Mouse (Mus musculus) Muller cell, postnatal 12 days (primary cell): ENCODE results near the gene Vamp2.
A peak's percentile ranks its signal among the peaks of the same experiment; 100 is the strongest.

Experiments
- DNase-seq: peaks from one replicate; pipeline ENCODE4 v3.0.0-alpha.2; 2015; ENCODE audit errors: inconsistent ontology term

Vamp2 gene

GRCm38 (mm10) chr11:69064259-69065133 lies 23.8 kb upstream of the Vamp2 start:
- DNase-seq: no peak

DNA sequence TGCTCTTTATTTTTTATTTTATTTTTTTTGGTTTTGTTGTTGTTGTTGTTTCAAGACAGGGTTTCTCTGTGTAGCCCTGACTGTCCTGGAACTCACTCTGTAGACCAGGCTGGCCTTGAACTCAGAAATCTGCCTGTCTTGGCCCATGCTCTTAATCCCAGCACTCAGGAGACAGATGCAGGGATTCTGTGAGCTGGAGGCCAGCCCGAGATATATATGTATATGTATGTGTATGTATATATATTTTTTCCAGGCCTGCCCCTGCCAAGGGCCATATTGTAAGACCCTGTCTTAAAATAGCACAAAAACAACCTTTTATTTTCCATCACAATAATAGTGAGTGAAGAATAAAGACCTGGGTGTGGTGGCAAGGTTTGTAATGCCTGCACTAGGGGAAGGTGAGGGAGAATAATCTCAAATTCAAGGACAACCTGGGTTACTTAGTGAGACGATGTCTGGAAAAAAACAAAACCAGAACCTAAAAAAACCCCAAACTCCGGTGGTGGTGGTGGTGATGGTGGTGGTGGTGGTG lies 22.8 kb upstream of the Vamp2 start:
- DNase-seq: no peak

DNA sequence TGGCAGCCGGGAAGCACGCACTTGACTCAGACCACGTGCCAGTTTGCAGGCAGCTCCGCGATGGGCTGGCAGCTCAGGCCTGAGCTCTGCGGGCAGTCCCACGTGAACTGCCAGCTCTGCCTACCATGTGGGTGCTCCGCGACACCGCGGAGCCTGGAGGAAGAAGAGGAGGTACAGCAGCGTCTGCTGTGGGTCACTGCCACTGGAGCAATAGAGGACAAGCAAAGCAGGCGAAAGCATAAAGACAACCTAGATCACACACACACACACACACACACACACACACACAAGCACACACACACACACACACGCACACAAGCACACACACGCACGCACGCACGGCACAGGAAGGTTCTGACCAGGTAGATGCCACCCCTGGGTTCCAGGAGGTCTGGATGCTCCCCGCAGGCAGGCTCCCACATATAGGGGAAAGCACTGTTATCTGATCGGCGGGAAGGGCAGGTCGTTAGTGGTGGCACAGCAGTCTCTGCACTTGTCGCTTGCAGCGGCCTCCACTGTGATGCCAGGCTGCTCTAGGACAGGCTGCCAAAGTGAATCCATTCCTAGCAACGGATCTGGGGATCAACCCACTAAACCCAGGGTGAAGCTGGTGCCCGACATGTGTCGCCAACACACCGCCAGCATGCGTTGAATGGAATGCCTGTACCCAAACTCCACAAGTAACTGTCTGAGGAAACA lies 22.0 kb upstream of the Vamp2 start:
- no peak for DNase-seq

DNA sequence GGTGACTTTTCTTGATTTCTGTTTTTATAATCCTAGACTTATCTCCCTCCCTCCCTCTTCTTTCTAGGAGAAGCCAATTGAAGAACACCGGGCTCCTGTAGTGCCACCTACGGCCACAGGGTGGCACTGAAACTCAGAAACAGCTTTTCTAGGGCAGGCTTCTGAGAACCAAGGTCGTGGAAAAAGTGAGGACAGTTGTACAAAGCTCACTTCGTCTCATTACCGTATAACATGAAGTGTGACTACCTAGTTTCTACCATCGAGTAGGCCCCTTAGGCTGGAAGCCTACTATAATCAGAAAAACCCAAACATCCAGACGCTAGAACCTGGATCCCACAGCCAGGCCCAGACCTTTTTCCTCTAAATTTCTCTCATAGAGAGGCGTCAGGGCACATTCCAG lies 21.3 kb upstream of the Vamp2 start:
- DNase-seq: peak; percentile 88

DNA sequence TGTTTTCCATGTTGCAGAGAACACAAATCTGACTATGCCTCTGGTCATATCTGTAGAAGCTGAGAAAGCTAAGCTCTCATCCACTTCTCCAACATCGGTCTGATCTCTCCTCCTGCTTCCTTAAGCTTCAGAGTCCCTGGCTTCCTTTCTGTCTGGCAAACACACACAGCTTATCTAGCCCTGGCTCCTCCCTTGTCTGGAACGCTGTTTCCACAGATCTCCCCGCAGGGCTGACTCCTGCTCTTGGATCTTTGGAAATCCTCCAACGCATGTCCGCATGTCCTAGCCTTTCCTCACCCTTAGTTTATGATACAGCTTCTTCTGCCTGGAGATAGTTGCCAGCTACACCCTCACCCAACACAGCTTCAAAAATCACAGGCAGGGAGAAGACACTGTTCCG lies 20.7 kb upstream of the Vamp2 start:
- DNase-seq: no peak

DNA sequence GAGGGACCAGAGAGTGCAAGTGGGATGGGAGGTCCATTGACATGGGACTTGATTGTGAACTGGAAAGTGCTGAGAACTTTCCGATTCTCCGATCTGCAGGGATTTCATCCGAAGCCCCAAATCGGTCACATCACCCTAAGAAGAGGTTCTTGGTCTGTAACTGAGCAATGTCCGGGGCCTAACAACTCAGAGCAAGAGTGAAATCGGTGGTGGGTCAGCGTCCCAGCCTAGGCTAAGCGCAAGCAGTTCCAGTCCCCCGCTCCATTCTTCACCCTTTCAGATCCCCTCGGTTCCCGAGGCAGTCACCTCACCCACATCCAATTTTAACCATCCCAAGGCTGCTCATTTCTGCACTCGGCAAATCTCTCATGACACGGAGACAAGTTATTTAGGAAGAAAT lies 18.2 kb upstream of the Vamp2 start:
- DNase-seq: no peak

DNA sequence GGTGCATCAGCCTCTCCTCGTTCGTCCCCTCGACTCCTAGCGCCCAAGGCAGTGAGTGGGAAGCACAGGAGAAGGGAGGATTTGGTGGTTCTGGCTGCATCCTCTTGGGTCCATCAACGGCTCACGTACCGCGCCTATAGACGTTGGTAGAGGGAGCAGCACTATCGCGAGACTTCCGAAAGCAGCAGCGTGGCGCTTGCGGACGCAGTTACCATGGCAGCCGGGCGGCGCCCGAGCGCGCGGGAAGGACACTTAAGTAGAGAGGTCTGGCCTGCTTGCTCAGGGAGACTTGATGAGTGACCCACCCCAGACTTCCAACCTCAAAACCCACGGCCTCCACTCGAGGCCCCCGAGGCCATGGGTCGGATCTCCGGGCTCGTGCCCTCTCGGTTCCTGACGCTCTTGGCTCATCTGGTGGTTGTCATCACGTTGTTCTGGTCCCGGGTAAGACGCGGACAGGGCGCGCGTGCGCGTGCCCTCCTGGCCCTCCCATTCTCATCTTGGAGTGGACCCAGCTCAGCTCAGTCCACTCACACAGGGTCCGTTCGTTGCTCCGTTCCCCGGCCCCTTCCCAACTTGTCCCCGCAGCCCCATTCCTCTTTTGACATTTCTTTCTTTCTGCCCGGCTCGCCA lies 17.6 kb upstream of the Vamp2 start, which contains the start of gene Tmem107:
Gene Tmem107 (plus strand): TSS at position 217 of the 633 bp plus-strand sequence.
- peak; percentile 94 for DNase-seq

DNA sequence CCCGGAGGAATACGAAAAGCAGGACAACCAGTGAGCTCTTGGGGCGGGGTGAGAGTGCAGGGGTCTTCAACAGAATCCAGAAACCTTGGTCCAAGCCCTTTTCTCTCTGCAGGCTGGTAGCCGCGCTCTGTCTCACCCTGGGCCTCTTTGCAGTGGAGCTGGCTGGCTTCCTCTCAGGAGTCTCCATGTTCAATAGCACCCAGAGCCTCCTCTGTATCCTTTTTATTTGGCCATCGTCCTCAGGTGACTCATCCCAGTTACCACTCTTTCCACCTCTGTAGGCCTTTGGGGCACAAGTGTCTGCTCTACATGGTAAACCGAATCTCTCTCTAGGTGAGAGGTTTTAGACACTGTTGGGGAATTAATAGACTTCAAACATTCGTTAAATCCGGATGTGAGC lies 17.0 kb upstream of the Vamp2 start:
- no peak for DNase-seq

DNA sequence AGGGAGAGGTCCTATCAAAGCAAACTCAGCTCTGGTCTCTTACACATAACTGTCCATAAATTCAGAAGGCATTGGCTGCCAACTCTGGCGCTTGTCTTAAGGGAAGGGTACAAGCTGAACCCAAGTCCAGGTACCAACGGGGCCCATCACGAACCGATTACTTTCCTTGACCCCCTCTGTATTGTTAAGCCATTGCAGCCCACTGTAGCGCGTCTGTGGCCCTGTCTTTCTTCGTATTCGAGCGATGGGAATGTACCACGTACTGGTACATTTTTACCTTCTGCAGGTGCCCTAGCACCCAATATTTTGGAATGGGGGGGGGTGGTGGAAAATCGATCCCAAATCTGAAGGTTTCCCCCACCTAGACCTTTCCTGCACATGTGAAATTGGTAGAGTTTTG lies 16.1 kb upstream of the Vamp2 start:
- DNase-seq: no peak

GRCm38 (mm10) chr11:69072666-69073064 lies 15.6 kb upstream of the Vamp2 start:
- DNase-seq: no peak

GRCm38 (mm10) chr11:69073065-69073888 lies 15.0 kb upstream of the Vamp2 start:
- DNase-seq: peak; percentile 92

GRCm38 (mm10) chr11:69073951-69074775 lies 14.1 kb upstream of the Vamp2 start:
- no peak for DNase-seq

DNA sequence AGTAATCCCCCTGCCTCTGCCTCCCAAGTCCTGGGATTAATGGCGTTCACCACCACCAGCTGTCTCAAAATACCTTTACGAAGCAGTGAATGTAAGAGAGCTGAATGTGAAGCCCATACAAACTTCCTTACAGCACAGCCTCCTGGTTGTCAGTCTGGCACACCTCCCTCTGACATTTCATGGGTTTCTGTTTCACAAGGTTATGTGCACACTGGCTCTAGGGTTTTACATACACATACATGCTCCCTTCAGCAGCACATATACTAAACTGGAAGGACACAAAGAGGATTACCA lies 13.6 kb upstream of the Vamp2 start:
- no peak for DNase-seq

DNA sequence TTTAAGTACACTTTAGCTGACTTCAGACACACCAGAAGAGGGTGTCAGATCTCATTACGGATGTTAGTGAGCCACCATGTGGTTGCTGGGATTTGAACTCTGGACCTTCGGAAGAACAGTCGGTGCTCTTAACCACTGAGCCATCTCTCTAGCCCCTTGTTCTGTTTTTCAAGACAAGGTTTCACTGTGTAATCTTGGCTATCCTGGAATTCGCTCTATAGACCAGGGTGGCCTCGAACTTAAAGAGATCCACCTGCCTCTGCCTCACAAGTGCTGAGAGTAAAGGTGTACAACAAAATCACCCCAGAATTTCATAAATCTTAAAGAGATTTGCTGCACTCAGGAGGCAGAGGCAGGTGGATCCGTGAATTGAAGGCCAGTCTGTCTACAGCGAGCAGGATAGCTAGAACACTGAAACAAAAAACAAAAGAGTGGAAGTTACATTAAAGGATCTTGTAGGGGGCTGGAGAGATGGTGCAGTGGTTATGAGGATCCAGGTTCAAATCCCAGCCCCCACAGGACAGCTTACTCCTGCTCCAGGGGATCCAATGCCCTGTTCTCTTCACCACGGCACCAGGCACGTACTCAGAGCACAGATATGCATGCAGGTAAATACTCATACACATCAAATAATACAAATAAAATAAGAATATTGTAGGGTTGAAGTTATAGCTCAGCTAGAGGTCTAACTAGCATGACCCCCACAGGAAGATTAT lies 12.4 kb upstream of the Vamp2 start:
- no peak for DNase-seq

- no peak for DNase-seq
Measured at GRCm38 (mm10) chr11:69076572-69076971, 11.7 kb upstream of the Vamp2 start.

- DNase-seq: no peak
Measured at GRCm38 (mm10) chr11:69077316-69077715, 11.0 kb upstream of the Vamp2 start.

- no peak for DNase-seq
Measured at GRCm38 (mm10) chr11:69078041-69078440, 10.2 kb upstream of the Vamp2 start.

GRCm38 (mm10) chr11:69078805-69079438 lies 9.4 kb upstream of the Vamp2 start:
- DNase-seq: peak; percentile 23

DNA sequence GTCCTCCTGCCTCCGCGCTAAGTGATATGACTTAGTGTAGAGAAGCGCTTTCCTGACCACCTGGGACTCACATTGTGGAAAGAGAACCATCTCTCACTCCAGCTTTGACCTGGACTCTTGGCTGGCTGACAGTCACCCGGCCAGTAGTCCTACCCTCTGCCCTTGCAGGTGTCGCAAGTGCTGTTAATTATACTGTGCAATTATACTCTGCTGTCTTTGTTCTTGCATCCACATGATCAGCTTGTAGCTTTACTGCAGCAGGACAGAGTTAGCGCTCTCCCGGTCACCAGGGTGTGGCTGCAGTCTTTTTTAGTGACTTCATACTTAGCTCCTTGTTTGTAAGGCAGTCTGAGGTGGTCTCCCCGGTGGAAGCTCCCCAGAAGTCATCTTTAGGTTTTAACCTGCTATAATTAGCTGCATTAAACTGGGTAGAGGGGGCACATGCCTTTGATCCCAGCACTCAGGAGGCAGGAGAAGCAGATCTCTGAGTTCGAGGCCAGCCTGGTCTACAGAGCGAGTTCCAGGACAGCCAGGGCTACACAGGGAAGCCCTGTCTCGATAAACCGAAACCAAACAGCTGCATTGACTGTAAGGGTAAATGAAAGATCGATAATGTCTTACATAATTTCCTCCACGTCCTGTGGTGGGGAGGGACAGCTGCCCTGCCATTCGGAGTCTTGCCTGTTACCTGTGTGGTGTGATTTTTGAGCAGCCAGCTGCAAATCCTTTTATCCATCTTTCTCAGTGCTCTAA lies 8.0 kb upstream of the Vamp2 start:
- no peak for DNase-seq
